Mouse (Mus musculus) spleen, adult 2 months (tissue): ENCODE measurements at regions not wholly inside any gene's neighbourhood (a gene's known extent, or its start where the extent isn't known, plus 50 kb on each side); places are given as distances from the start of the nearest gene placed in this dataset.

Source experiments
- CTCF ChIP-seq: fragments of 200-500 bp; IDR thresholded peaks from 2 replicates; pipeline ENCODE4 v1.5.1; 2011; ENCODE audit warnings: mild to moderate bottlenecking, inconsistent platforms; ENCODE audit not compliant: insufficient read depth, insufficient read length, insufficient replicate concordance; ENCODE audit errors: extremely low read depth
- POLR2A ChIP-seq: fragments of 200-500 bp; IDR thresholded peaks from 2 replicates; pipeline ENCODE4 v1.6.1; 2011; ENCODE audit warnings: low read depth, low read length, inconsistent platforms

DNA sequence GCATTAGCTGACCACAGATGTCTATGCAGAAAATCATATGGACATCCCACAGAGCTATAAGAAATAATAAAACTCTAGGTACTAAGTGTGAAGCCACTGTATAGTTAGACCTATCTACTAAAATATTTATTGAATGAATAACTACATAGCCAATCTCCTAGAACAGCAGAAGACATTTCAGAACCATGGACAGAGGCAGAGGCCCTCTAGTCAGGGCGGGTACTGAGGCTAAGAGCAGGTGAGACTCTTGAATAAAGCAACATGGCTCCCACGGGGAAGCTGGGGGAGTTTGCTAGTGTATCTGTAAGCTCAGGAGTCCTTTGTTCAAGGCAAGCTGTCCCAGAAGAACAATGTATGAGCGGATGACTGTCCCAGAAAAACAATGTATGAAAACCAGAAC lies 112.2 kb downstream of the Tle3 start:
- no peak for TF ChIP-seq POLR2A
- TF ChIP-seq CTCF, result no peak
